Mouse (Mus musculus) neural tube, embryonic 11.5 days (tissue): ENCODE results near the gene Slc37a1. TPM values are rescaled to one million over a fixed set of nuclear protein-coding genes. Genes with fewer than 3 reads are reported as not detected.

Experiments used
- ATAC-seq: fragments of 200-750 bp; cut with Nextera tagmentation; 2 replicates; pipeline ENCODE4 v1.8.0; 2017; ENCODE audit warnings: moderate number of reproducible peaks, mild to moderate bottlenecking, moderate TSS enrichment, moderate library complexity; ENCODE audit not compliant: insufficient read depth, low FRiP score, low TSS enrichment
- DNase-seq: peaks from one replicate; pipeline ENCODE4 v3.0.0-alpha.2; 2015; ENCODE audit warnings: low spot score
- H3K27ac ChIP-seq: fragments of 300-500 bp; sonication (generic); 2 replicates; pipeline ENCODE4 v1.5.1; 2014; ENCODE audit warnings: low read depth, mild to moderate bottlenecking, low read length
- H3K27me3 ChIP-seq: fragments of 300-500 bp; sonication (generic); 2 replicates; pipeline ENCODE4 v1.6.1; 2014; ENCODE audit warnings: mild to moderate bottlenecking, low read length, mixed read lengths; ENCODE audit not compliant: control insufficient read depth, insufficient read depth
- H3K36me3 ChIP-seq: fragments of 300-500 bp; sonication (generic); 2 replicates; pipeline ENCODE4 v1.6.1; 2014; ENCODE audit warnings: mild to moderate bottlenecking, low read length, moderate library complexity, mixed read lengths; ENCODE audit not compliant: control insufficient read depth, insufficient read depth
- H3K4me1 ChIP-seq: fragments of 300-500 bp; sonication (generic); 2 replicates; pipeline ENCODE4 v1.6.1; 2014; ENCODE audit warnings: low read length, mixed read lengths; ENCODE audit not compliant: control insufficient read depth, insufficient read depth
- H3K4me2 ChIP-seq: fragments of 300-500 bp; sonication (generic); 2 replicates; pipeline ENCODE4 v1.6.1; 2014; ENCODE audit warnings: low read depth, mild to moderate bottlenecking, moderate library complexity
- H3K4me3 ChIP-seq: fragments of 300-500 bp; sonication (generic); 2 replicates; pipeline ENCODE4 v1.5.1; 2014; ENCODE audit warnings: low read depth, low read length
- H3K9ac ChIP-seq: fragments of 300-500 bp; sonication (generic); 2 replicates; pipeline ENCODE4 v1.6.1; 2014; ENCODE audit warnings: mild to moderate bottlenecking, low read length
- H3K9me3 ChIP-seq: fragments of 300-500 bp; sonication (generic); 2 replicates; pipeline ENCODE4 v1.6.1; 2016; ENCODE audit warnings: low read length; ENCODE audit not compliant: control insufficient read depth
- WGBS: fragments of 180-500 bp; shearing (Covaris S2); extraction: QIAGEN DNeasy Blood & Tissue Kit; methylation state at CpG from one replicate; pipeline ENCODE4 v1.1.7; 2014; 5-methylcytosine and 5-hydroxymethylcytosine counted together
- polyA plus RNA-seq: library from polyadenylated mRNA; unstranded; fragments of >200 nt; fragmentation: Nextera tagmentation; extraction: Ambion mirVana; gene quantifications from 2 replicates; pipeline ENCODE4 v1.2.1, GENCODE M21; 2014

The Slc37a1 gene
- polyA plus RNA-seq, 1 experiment from 2014 or later: 13.9 TPM

GRCm38 (mm10) chr17:31300736-31301135, 14.1 kb downstream of the Slc37a1 start:
- Histone ChIP-seq H3K4me3 (no peak overlapping the region), H3K4me1 (peaks cover 11% of the 10 kb centered on the region; the same call in 1 of the 2 replicates), H3K4me2 (no peak overlapping the region), H3K9me3 (no peaks in the 10 kb centered on the region), H3K27ac (no peak overlapping the region), H3K36me3 (no peaks in the 10 kb centered on the region), H3K9ac (no peak overlapping the region), H3K27me3 (peaks cover 7% of the 10 kb centered on the region; the same call in 1 of the 2 replicates)
- ATAC-seq (no peak), DNase-seq (no peak)
- WGBS: 76% methylated on average over 3 of the region's 3 CpGs

DNA sequence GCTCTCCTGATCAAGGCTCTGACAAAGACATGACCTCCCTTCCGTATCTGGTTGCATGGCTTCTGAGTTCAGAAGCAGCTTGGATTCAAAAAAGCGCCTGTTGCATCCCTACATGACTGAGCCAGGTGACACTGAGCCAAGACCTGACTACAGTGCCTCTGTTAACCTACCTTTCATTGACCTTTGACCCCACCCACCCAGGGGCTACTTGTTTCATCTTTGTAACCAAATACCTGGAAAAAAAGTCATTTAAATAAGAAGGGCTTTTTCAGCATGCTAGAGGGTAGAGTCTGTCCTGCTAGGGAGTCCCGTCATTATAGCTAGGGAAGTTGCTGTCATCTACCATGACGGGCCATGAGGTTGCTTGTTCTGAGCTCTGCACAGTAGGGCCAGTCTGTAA, 16.8 kb downstream of the Slc37a1 start:
- no peak for ATAC-seq
- Histone ChIP-seq H3K27me3 (no peaks in the 10 kb centered on the region), H3K27ac (no peak overlapping the region), H3K9me3 (no peaks in the 10 kb centered on the region), H3K4me1 (0 out of 2 replicates have a peak, but pooled peaks cover 3% of the 10 kb centered on the region), H3K4me3 (no peak overlapping the region), H3K9ac (no peak overlapping the region), H3K4me2 (no peak overlapping the region), H3K36me3 (no peaks in the 10 kb centered on the region)
- WGBS: 86% methylated on average over 4 of the region's 4 CpGs
- no peak for DNase-seq

GRCm38 (mm10) chr17:31304895-31305775, 18.5 kb downstream of the Slc37a1 start:
- Histone ChIP-seq H3K36me3 (no peaks in the 10 kb centered on the region), H3K9me3 (no peaks in the 10 kb centered on the region), H3K4me3 (no peak overlapping the region), H3K4me2 (no peak overlapping the region), H3K4me1 (0 out of 2 replicates have a peak, but pooled peaks cover 3% of the 10 kb centered on the region), H3K27ac (no peak overlapping the region), H3K9ac (no peak overlapping the region), H3K27me3 (no peaks in the 10 kb centered on the region)
- WGBS: 56% methylated on average over 12 of the region's 12 CpGs
- ATAC-seq: no peak
- no peak for DNase-seq

DNA sequence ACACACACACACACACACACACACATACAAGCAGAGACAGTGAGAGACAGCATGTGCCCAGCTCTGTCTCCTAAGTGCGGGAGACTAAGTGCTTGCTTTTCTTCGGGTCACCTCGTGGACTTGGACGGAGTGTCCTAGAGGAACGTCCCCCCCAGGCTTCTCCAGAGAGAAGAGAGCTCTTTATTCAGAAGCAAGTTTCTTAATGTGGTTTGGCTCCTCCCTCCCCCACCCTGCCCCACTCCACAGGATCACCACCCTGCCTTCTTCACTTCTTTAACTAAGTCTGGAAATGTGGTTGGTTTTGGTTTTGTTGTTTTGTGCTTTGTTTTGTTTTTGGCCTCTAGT, 19.2 kb downstream of the Slc37a1 start:
- Histone ChIP-seq H3K9me3 (no peaks in the 10 kb centered on the region), H3K4me1 (0 out of 2 replicates have a peak, but pooled peaks cover 3% of the 10 kb centered on the region), H3K4me3 (no peak overlapping the region), H3K27me3 (no peaks in the 10 kb centered on the region), H3K9ac (no peak overlapping the region), H3K4me2 (no peak overlapping the region), H3K36me3 (no peaks in the 10 kb centered on the region), H3K27ac (no peak overlapping the region)
- DNase-seq (no peak), ATAC-seq (no peak)
- 82% methylated on average over 5 of the region's 5 CpGs for WGBS

DNA sequence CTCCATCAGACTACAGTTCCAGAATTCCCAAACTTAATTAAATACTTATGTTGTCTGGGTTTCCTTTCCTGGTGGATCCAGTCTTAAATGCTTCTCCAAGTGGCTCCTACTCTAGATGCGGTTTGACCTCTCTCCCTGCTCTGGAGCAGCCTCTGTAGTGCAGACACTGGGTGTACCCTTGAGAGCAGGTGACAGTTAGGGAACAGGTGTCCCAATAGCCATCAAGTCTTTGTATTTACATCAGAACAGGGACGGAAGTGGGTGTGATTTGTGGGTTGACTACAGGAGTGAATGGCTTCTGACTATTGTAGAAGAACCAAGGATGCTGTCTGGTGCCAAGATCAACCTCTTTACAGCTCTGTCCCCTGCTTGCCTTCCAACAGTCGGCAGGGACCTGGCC, 21.2 kb downstream of the Slc37a1 start:
- DNase-seq: no peak
- H3K4me2 ChIP-seq: no peak overlapping the region
- no peaks in the 10 kb centered on the region for H3K9me3 ChIP-seq
- H3K27me3 ChIP-seq: no peaks in the 10 kb centered on the region
- H3K4me1 ChIP-seq: peaks cover 5% of the 10 kb centered on the region; the same call in 1 of the 2 replicates
- ATAC-seq: no peak
- H3K9ac ChIP-seq: no peak overlapping the region
- no peaks in the 10 kb centered on the region for H3K36me3 ChIP-seq
- no peak overlapping the region for H3K4me3 ChIP-seq
- 77% methylated on average over 3 of the region's 3 CpGs for WGBS
- no peak overlapping the region for H3K27ac ChIP-seq

DNA sequence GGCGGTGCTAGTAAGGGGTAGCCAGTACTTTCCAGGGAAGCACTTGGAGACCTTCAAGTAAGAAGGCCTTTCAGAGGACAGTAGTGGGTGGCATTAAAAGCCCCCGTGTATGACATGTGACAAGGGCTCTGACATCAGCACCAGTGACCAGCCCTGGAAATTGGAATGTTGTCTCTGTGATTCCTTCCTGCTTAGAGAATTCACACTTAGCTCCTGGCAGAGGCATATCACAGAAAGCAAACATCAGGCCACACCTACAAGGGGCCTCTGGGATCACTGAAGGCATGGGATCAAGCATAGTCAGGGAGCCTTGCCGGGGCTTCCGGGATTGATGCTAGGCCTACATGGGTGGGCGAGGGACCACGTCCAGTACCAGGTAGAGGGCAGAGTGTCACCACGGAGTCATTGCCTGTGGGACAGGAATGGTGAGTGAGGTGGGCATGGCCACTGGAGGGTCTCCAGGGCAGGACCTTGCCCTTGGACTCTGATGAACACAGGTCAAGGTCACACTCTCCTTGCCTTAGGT, 21.8 kb downstream of the Slc37a1 start:
- H3K9ac ChIP-seq: no peak overlapping the region
- no peaks in the 10 kb centered on the region for H3K36me3 ChIP-seq
- H3K9me3 ChIP-seq: no peaks in the 10 kb centered on the region
- peaks cover 8% of the 10 kb centered on the region; the same call in 1 of the 2 replicates for H3K4me1 ChIP-seq
- 93% methylated on average over 7 of the region's 7 CpGs for WGBS
- H3K4me3 ChIP-seq: no peak overlapping the region
- H3K27me3 ChIP-seq: no peaks in the 10 kb centered on the region
- no peak overlapping the region for H3K27ac ChIP-seq
- H3K4me2 ChIP-seq: no peak overlapping the region
- no peak for ATAC-seq
- no peak for DNase-seq

DNA sequence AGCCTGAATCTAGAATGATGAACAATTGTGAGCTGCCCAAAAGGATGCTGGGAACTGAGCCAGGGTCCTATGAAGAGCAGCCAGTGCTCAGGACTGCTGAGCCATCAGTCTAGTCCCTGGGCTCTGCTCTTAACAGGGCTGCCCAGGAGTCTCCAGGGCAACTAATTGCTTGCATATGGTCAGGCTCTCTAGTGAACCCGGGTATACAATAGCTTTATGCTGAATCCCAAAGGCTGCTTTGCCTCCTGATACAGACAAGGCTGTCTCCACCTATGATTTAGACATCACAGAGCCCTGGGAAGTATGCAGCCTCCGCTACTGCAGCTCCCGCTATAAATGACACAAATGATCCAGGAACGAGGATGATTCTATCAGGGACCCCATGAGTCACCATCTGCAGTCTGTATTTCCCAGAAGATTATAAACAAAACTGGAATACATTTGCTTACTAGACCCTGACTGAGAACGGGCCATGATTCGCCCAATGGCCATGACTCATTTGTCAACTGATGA, 22.7 kb downstream of the Slc37a1 start:
- DNase-seq: peak; percentile 65
- Histone ChIP-seq H3K36me3 (no peaks in the 10 kb centered on the region), H3K27ac (peak overlapping the region; percentile 39; the same call in 1 of the 2 replicates), H3K4me1 (peaks cover 8% of the 10 kb centered on the region; the same call in 1 of the 2 replicates), H3K9me3 (no peaks in the 10 kb centered on the region), H3K9ac (no peak overlapping the region), H3K4me3 (no peak overlapping the region), H3K27me3 (no peaks in the 10 kb centered on the region), H3K4me2 (no peak overlapping the region)
- 24% methylated on average over 6 of the region's 6 CpGs for WGBS
- ATAC-seq: peak; percentile 82

DNA sequence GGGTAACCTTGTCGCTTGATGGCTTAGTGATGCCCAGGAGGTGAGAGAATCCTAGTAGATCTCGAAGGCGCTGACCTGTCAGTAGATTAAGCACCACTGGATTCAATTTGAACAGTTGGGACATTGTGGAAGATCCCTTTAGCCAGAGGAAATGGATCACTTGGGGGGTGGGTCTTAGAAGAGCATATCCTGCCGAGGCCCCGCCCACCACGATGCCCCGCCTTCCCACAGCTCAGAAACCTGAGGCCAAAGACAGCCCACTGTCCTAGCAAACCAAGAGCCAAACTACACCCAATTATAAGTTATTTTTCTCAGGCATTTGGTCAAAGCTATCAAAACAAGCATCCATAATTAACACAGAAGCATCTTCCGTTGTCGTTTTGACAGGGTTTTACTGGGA, 24.5 kb downstream of the Slc37a1 start:
- Histone ChIP-seq H3K4me1 (peaks cover 13% of the 10 kb centered on the region), H3K27ac (no peak overlapping the region), H3K4me2 (no peak overlapping the region), H3K27me3 (no peaks in the 10 kb centered on the region), H3K36me3 (no peaks in the 10 kb centered on the region), H3K9me3 (no peaks in the 10 kb centered on the region), H3K9ac (no peak overlapping the region), H3K4me3 (no peak overlapping the region)
- DNase-seq (no peak), ATAC-seq (no peak)
- 79% methylated on average over 9 of the region's 9 CpGs for WGBS
